ENCODE assay signal across 8 mouse cellular contexts in genomic region chr2:165889266-165889665, GRCm38 (mm10). TPM values are rescaled to one million over a fixed set of nuclear protein-coding genes. Genes with fewer than 3 reads are reported as not detected.
DNase-seq lines count a peak whose midpoint lies in the region; ATAC-seq and TF ChIP-seq lines count a peak whose summit lies in the region.

No protein-coding gene starts in this region.

- H3K4me2 ChIP-seq in embryonic facial prominence, embryonic 14.5 days (ENCODE audit: low read depth, low read length), result no peak overlapping the region
- H3K4me2 ChIP-seq in intestine, embryonic 15.5 days (replicated peaks), result no peak overlapping the region
- H3K4me2 ChIP-seq in neural tube, embryonic 13.5 days, result no peak overlapping the region

- no peak overlapping the region for H3K4me3 ChIP-seq in layer of hippocampus, adult 2 months
- H3K4me3 ChIP-seq in embryonic facial prominence, embryonic 14.5 days (ENCODE audit: low read depth, low read length), result no peak overlapping the region
- no peak overlapping the region for H3K4me3 ChIP-seq in intestine, embryonic 15.5 days (replicated peaks)
- H3K4me3 ChIP-seq in neural tube, embryonic 13.5 days, result no peak overlapping the region

- H3K36me3 ChIP-seq in embryonic facial prominence, embryonic 14.5 days (ENCODE audit: control insufficient read depth, insufficient read depth, low read length), result no peaks in the 10 kb centered on the region
- H3K36me3 ChIP-seq in intestine, embryonic 15.5 days, result no peaks in the 10 kb centered on the region
- H3K36me3 ChIP-seq in neural tube, embryonic 13.5 days, result no peaks in the 10 kb centered on the region

- no peak for TF ChIP-seq CTCF in layer of hippocampus, adult 2 months (conservative IDR thresholded peaks at IDR 0.05)

- 66% methylated on average over 7 of the region's 7 CpGs for WGBS in embryonic facial prominence, embryonic 14.5 days
- 48% methylated on average over 7 of the region's 7 CpGs for WGBS in intestine, embryonic 15.5 days
- 69% methylated on average over 7 of the region's 7 CpGs for WGBS in neural tube, embryonic 13.5 days

- no peak for DNase-seq in layer of hippocampus, adult 2 months (ENCODE audit: low spot score in 2 of 2)
- DNase-seq in layer of hippocampus, adult 11-12 months (ENCODE audit: low spot score), result no peak
- DNase-seq in embryonic facial prominence, embryonic 14.5 days (ENCODE audit: low spot score), result no peak
- DNase-seq in lung, postnatal 14 days, result no peak
- no peak for DNase-seq in embryo, embryonic 9.5 days (ENCODE audit: extremely low spot score)

- no peaks in the 10 kb centered on the region for H3K9me3 ChIP-seq in embryonic facial prominence, embryonic 14.5 days (ENCODE audit: control insufficient read depth, low read length)
- H3K9me3 ChIP-seq in intestine, embryonic 15.5 days, result no peaks in the 10 kb centered on the region
- H3K9me3 ChIP-seq in neural tube, embryonic 13.5 days, result no peaks in the 10 kb centered on the region

- no peak for ATAC-seq in embryonic facial prominence, embryonic 14.5 days (ENCODE audit: low read depth)
- no peak for ATAC-seq in intestine, embryonic 15.5 days
- no peak for ATAC-seq in neural tube, embryonic 13.5 days (ENCODE audit: low read depth)
- ATAC-seq in erythroid progenitor cell, adult 5-6 weeks (replicated peaks; ENCODE audit: low FRiP score, poor library complexity, severe bottlenecking), result no peak

- no peak overlapping the region for H3K9ac ChIP-seq in embryonic facial prominence, embryonic 14.5 days (ENCODE audit: low read depth, low read length)
- H3K9ac ChIP-seq in intestine, embryonic 15.5 days, result no peak overlapping the region
- H3K9ac ChIP-seq in neural tube, embryonic 13.5 days, result peak overlapping the region; percentile 77

- peak overlapping the region; percentile 83 for H3K27ac ChIP-seq in layer of hippocampus, adult 2 months
- peak overlapping the region; percentile 99 for H3K27ac ChIP-seq in embryonic facial prominence, embryonic 14.5 days (replicated peaks; ENCODE audit: low read depth, low read length)
- peak overlapping the region; percentile 100 for H3K27ac ChIP-seq in intestine, embryonic 15.5 days
- peak overlapping the region; percentile 100 for H3K27ac ChIP-seq in neural tube, embryonic 13.5 days (replicated peaks)

- no peaks in the 10 kb centered on the region for H3K27me3 ChIP-seq in embryonic facial prominence, embryonic 14.5 days (replicated peaks; ENCODE audit: control insufficient read depth, insufficient read depth, low read length)
- H3K27me3 ChIP-seq in intestine, embryonic 15.5 days (replicated peaks), result no peaks in the 10 kb centered on the region
- no peaks in the 10 kb centered on the region for H3K27me3 ChIP-seq in neural tube, embryonic 13.5 days

- peaks cover 44% of the 10 kb centered on the region for H3K4me1 ChIP-seq in embryonic facial prominence, embryonic 14.5 days (ENCODE audit: control insufficient read depth, insufficient read depth, low read length)
- peaks cover 58% of the 10 kb centered on the region for H3K4me1 ChIP-seq in intestine, embryonic 15.5 days (replicated peaks)
- H3K4me1 ChIP-seq in neural tube, embryonic 13.5 days (replicated peaks), result peaks cover 57% of the 10 kb centered on the region

RNA-seq across cellular contexts. Expression of gene Zmynd8, which starts 9.6 kb away (rescaled TPM):
- total RNA-seq in layer of hippocampus, adult 2 months (2021), result 100 to 1,000 TPM; 173 to 186 TPM
- polyA plus RNA-seq in embryonic facial prominence, embryonic 14.5 days (2014; fragmentation: Nextera tagmentation; extraction: Ambion mirVana), result 28.6 and 32.7 TPM in 2 replicates
- 64.7 and 66.2 TPM in 2 replicates for polyA plus RNA-seq in intestine, embryonic 15.5 days (2015; fragmentation: Nextera tagmentation; extraction: Ambion mirVana)
- 69.0 and 73.2 TPM in 2 replicates for polyA plus RNA-seq in neural tube, embryonic 13.5 days (2015; fragmentation: Nextera tagmentation; extraction: Ambion mirVana)
- total RNA-seq in erythroid progenitor cell, adult 5-6 weeks (2015; ENCODE audit: low replicate concordance), result 55.3 and 129 TPM in 2 replicates
- total RNA-seq in erythroid progenitor cell, adult 5-6 weeks (2017; ENCODE audit: low replicate concordance), result 59.5 and 85.9 TPM in 2 replicates
